Mouse (Mus musculus) olfactory bulb, adult 2 months (tissue): ENCODE results near the gene Gm21083.
"Not testable (repeated sequence)": the region's sequence is repeated elsewhere in the genome, so short reads cannot be mapped to it uniquely, and the experiment has no call there.

Experiments
- CTCF ChIP-seq: fragments of 200-500 bp; IDR thresholded peaks from 2 replicates; pipeline ENCODE4 v1.5.1; 2012; ENCODE audit warnings: low read depth, mild to moderate bottlenecking, low read length, moderate library complexity; ENCODE audit not compliant: insufficient read depth
- POLR2A ChIP-seq: fragments of 200-500 bp; IDR thresholded peaks from 2 replicates; pipeline ENCODE4 v1.6.1; 2012; ENCODE audit warnings: mild to moderate bottlenecking, low read depth, low read length, moderate library complexity; ENCODE audit not compliant: insufficient read depth

DNA sequence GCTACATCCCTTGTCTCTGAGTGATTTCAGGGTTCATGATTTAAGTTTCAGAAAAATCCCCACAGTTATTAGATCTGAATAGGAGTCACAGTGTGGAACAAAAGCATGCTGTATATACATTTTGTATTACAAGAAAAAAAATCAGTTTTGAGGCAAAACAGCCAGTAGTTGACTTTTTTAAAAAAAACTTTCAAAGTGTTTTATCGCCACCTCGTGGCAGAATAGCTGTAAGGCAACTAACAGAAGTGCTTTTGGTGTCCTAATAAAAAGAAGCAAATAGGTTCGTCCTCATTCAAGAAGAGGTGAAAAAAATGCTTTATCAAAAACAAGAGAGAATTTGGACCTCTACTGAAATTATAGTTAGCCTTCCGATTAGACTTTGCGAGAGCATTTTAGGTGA is 52.9 kb downstream of the Gm21083 start:
- TF ChIP-seq CTCF, POLR2A: not testable (repeated sequence)
